Mouse (Mus musculus) c-Kit-positive CD71-positive TER-119-positive erythroid progenitor cells, embryonic 14.5 days (primary cell): ENCODE measurements at regions not wholly inside any gene's neighbourhood (a gene's known extent, or its start where the extent isn't known, plus 50 kb on each side); places are given as distances from the start of the nearest gene placed in this dataset.

ENCODE experiments used
- DNase-seq: peaks from one replicate; pipeline ENCODE4 v3.0.0-alpha.2; 2013; ENCODE audit warnings: low spot score

DNA sequence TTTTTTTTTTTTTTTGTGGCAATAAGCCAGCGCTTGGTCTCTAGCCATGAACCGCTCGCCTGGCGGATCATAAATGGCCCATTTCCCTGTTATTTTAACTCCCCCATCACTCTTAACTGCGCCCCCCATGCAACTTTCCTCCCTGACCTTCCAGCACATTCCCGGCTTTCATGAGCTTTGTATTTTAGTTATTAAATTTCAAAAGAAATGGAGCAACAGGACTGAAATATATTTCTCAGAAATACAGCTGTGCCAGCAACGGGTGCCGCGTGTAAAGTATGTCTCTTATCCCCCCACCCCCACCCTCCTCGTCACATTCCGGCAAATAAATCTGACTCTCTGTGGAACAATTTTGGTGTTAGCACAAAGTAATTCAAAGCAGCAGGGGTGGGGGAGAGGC, 83.2 kb upstream of the Tas2r119 start:
- DNase-seq, result no peak

GRCm38 (mm10) chr15:32095554-32095953, 81.5 kb upstream of the Tas2r119 start:
- no peak for DNase-seq

DNA sequence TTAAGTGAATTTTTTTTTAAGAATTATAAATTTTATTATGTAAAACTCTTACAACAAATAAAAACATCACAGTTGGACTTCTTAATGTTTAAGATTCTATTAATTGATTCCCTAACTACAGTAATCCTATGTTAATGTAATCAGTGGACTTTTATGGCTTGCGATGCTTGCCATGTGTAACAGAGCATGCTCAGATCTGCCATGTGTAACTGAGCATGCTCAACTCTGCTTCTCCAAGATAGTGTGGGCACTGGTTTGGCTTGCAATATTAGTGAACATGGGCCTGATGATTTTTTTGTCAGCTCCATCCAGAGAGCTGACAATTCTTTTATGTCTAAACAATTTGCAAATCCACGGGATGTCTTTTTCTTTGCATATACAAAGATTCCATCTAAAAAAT, 66.4 kb upstream of the Tas2r119 start:
- DNase-seq, result no peak
